Mouse (Mus musculus) CH12.LX (cell line): ENCODE data around the gene Cacng8.

Experiments used
- BHLHE40 ChIP-seq: IDR thresholded peaks from 2 replicates; pipeline ENCODE4 v1.6.1; 2011; ENCODE audit warnings: mild to moderate bottlenecking, low read depth, low read length, improper control_type of control experiment
- CHD1 ChIP-seq: IDR thresholded peaks from 2 replicates; pipeline ENCODE4 v1.6.1; 2012; ENCODE audit warnings: low read depth, low read length, improper control_type of control experiment, inconsistent platforms
- CTCF ChIP-seq, 2 experiments: IDR thresholded peaks in 1 of 2; conservative IDR thresholded peaks in 1 of 2; 2 replicates each; pipeline ENCODE4 v1.5.1; 2011 to 2012; ENCODE audit warnings: low read depth in 2 of 2, low read length in 2 of 2, improper control_type of control experiment in 1 of 2, inconsistent platforms in 1 of 2, mild to moderate bottlenecking in 1 of 2, moderate library complexity in 1 of 2
- EP300 ChIP-seq: IDR thresholded peaks from 2 replicates; pipeline ENCODE4 v1.6.1; 2011; ENCODE audit warnings: low read length, improper control_type of control experiment
- JUND ChIP-seq: conservative IDR thresholded peaks from 2 replicates; pipeline ENCODE4 v1.6.1; 2011; ENCODE audit warnings: low read depth, low read length, improper control_type of control experiment
- MAFK ChIP-seq: IDR thresholded peaks from 2 replicates; pipeline ENCODE4 v1.6.1; 2011; ENCODE audit warnings: low read length, improper control_type of control experiment; ENCODE audit not compliant: insufficient replicate concordance
- MEF2A ChIP-seq: IDR thresholded peaks from 2 replicates; pipeline ENCODE4 v1.6.1; 2014; ENCODE audit warnings: low read depth, mild to moderate bottlenecking, inconsistent platforms, low read length, improper control_type of control experiment, borderline replicate concordance
- NRF1 ChIP-seq: IDR thresholded peaks from 2 replicates; pipeline ENCODE4 v1.6.1; 2014; ENCODE audit warnings: low read depth, mild to moderate bottlenecking, inconsistent platforms, low read length, improper control_type of control experiment, moderate library complexity
- UBTF ChIP-seq: IDR thresholded peaks from 2 replicates; pipeline ENCODE4 v1.6.1; 2012; ENCODE audit warnings: low read depth, mild to moderate bottlenecking, inconsistent platforms, low read length, improper control_type of control experiment, moderate library complexity
- ZC3H11A ChIP-seq: IDR thresholded peaks from 2 replicates; pipeline ENCODE4 v1.6.1; 2012; ENCODE audit warnings: low read depth, mild to moderate bottlenecking, inconsistent platforms, low read length, improper control_type of control experiment
- ZNF384 ChIP-seq: IDR thresholded peaks from 2 replicates; pipeline ENCODE4 v1.6.1; 2012; ENCODE audit warnings: low read depth, low read length, improper control_type of control experiment, inconsistent platforms

DNA sequence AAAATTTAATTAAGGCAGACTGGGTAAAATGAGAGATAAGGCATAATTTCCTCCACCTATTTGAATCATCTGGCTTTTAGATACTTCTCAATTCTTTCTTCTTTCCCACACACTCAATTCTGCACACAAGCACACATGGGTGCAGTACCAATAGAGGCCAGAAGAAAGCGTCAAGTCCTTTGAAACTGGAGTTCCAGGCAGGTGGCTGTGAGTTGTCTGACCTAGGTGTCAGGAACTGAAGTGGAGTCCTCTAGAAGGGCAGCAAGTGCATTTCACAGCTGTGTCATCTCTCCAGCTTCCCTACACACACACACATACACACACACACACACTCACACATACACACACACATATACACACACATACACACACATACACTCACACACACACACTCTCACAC lies 38.9 kb upstream of the Cacng8 start:
- TF ChIP-seq CTCF (conservative IDR thresholded peaks at IDR 0.05 in 1 of 2, IDR thresholded peaks at IDR 0.05 in 1 of 2; ENCODE audit: low read depth in 2 of 2, low read length in 2 of 2): 0 out of 4 replicates have a peak, but pooled peaks of 1 of the 2 experiments have one; percentile 11
- no peak for TF ChIP-seq UBTF
- no peak for TF ChIP-seq MEF2A
- TF ChIP-seq BHLHE40: no peak
- TF ChIP-seq CHD1: no peak
- no peak for TF ChIP-seq NRF1
- no peak for TF ChIP-seq EP300
- no peak for TF ChIP-seq ZNF384
- no peak for TF ChIP-seq MAFK
- TF ChIP-seq JUND: no peak
- no peak for TF ChIP-seq ZC3H11A
